18 mouse cellular contexts compared by ENCODE assay signal in genomic region chr13:92632550-92632949, GRCm38 (mm10). TPM values are rescaled to one million over a fixed set of nuclear protein-coding genes. Genes with fewer than 3 reads are reported as not detected.
DNase-seq lines count a peak whose midpoint lies in the region; ATAC-seq lines count a peak whose summit lies in the region.
"Had no signal": no experiment of that assay in that cellular context is flagged by ENCODE, and none has a peak within 500 bp of the region (broad histone marks: within the 10 kb centered on the region; RNA-seq: fewer than 3 reads in every experiment).

No protein-coding gene starts in this region.

- no peak for ATAC-seq in liver, embryonic 12.5 days
- ATAC-seq in neural tube, embryonic 12.5 days (ENCODE audit: low FRiP score, low read depth): no peak
- no peak for ATAC-seq in neural tube, embryonic 15.5 days (ENCODE audit: low FRiP score)
- no peak for ATAC-seq in erythroid progenitor cell, adult 5-6 weeks (replicated peaks; ENCODE audit: low FRiP score, poor library complexity, severe bottlenecking)
- ATAC-seq: intestine, embryonic 16.5 days; liver, postnatal 0 days had no signal

- H3K4me3 ChIP-seq in liver, embryonic 12.5 days: no peak overlapping the region
- no peak overlapping the region for H3K4me3 ChIP-seq in neural tube, embryonic 12.5 days
- H3K4me3 ChIP-seq in neural tube, embryonic 15.5 days (replicated peaks): no peak overlapping the region

- WGBS in liver, embryonic 12.5 days (ENCODE audit: insufficient replicate concordance): 53% methylated on average over 4 of the region's 4 CpGs
- 42% methylated on average over 4 of the region's 4 CpGs for WGBS in neural tube, embryonic 12.5 days
- 45% methylated on average over 4 of the region's 4 CpGs for WGBS in neural tube, embryonic 15.5 days

- no peak overlapping the region for H3K9ac ChIP-seq in liver, embryonic 12.5 days
- H3K9ac ChIP-seq in neural tube, embryonic 12.5 days: 0 out of 2 replicates have a peak overlapping the region, but pooled peaks have one; percentile 6
- H3K9ac ChIP-seq in neural tube, embryonic 15.5 days (replicated peaks): no peak overlapping the region
- H3K9ac ChIP-seq: liver, postnatal 0 days had no signal

- peak overlapping the region; percentile 27; the same call in 1 of the 2 replicates for H3K27ac ChIP-seq in liver, embryonic 12.5 days
- H3K27ac ChIP-seq in neural tube, embryonic 12.5 days: no peak overlapping the region
- H3K27ac ChIP-seq in neural tube, embryonic 15.5 days (replicated peaks): no peak overlapping the region

- H3K9me3 ChIP-seq in liver, embryonic 12.5 days (replicated peaks): 0 out of 2 replicates have a peak, but pooled peaks cover 6% of the 10 kb centered on the region
- peaks cover 10% of the 10 kb centered on the region; the same call in 1 of the 2 replicates for H3K9me3 ChIP-seq in neural tube, embryonic 12.5 days
- no peaks in the 10 kb centered on the region for H3K9me3 ChIP-seq in neural tube, embryonic 15.5 days (replicated peaks)

- intact Hi-C loops in heart, postnatal 36 days (cut with DNase I): no loop called here

- peaks cover 98% of the 10 kb centered on the region for H3K4me1 ChIP-seq in liver, embryonic 12.5 days
- peaks cover 44% of the 10 kb centered on the region for H3K4me1 ChIP-seq in neural tube, embryonic 12.5 days
- H3K4me1 ChIP-seq in neural tube, embryonic 15.5 days: peaks cover 39% of the 10 kb centered on the region

- H3K27me3 ChIP-seq in liver, embryonic 12.5 days (replicated peaks): no peaks in the 10 kb centered on the region
- H3K27me3 ChIP-seq in neural tube, embryonic 12.5 days (replicated peaks): no peaks in the 10 kb centered on the region
- H3K27me3 ChIP-seq in neural tube, embryonic 15.5 days (replicated peaks): no peaks in the 10 kb centered on the region

- no peak overlapping the region for H3K4me2 ChIP-seq in liver, embryonic 12.5 days
- H3K4me2 ChIP-seq in neural tube, embryonic 12.5 days (replicated peaks): no peak overlapping the region
- no peak overlapping the region for H3K4me2 ChIP-seq in neural tube, embryonic 15.5 days

- H3K36me3 ChIP-seq in liver, embryonic 12.5 days: peaks cover 39% of the 10 kb centered on the region
- H3K36me3 ChIP-seq in neural tube, embryonic 12.5 days: peaks cover 7% of the 10 kb centered on the region
- peaks cover 5% of the 10 kb centered on the region for H3K36me3 ChIP-seq in neural tube, embryonic 15.5 days

- DNase-seq in heart, adult 11 months: peak; percentile 53
- no peak for DNase-seq in heart, postnatal 36 days
- DNase-seq in liver: no peak
- DNase-seq: gastrocnemius, postnatal 10 days; kidney, postnatal 25 days; liver, postnatal 0 days; right cerebral cortex, postnatal 4 days; thymus, adult 18-20 months had no signal

RNA-seq across cellular contexts. Expression of gene Serinc5, which starts 21.7 kb away (rescaled TPM):
- total RNA-seq in heart, postnatal 36 days (2021): 10 to 100 TPM; 15.4 to 18.5 TPM
- 26.7 and 27.6 TPM in 2 replicates for polyA plus RNA-seq in liver, embryonic 12.5 days (2016; fragmentation: Nextera tagmentation; extraction: Ambion mirVana)
- 23.4 and 27.9 TPM in 2 replicates for polyA plus RNA-seq in neural tube, embryonic 12.5 days (2016; fragmentation: Nextera tagmentation; extraction: Ambion mirVana)
- polyA plus RNA-seq in neural tube, embryonic 15.5 days (2015; fragmentation: Nextera tagmentation; extraction: Ambion mirVana): 16.1 and 16.6 TPM in 2 replicates
- 33.5 and 56.6 TPM in 2 replicates for total RNA-seq in erythroid progenitor cell, adult 5-6 weeks (2015; ENCODE audit: low replicate concordance)
- 44.0 and 54.7 TPM in 2 replicates for total RNA-seq in erythroid progenitor cell, adult 5-6 weeks (2017; ENCODE audit: low replicate concordance)

RNA-seq across cellular contexts. Expression of gene Spz1, which starts 56.6 kb away (rescaled TPM):
- total RNA-seq in heart, postnatal 36 days (2021): not detected
- not detected in 2 replicates for polyA plus RNA-seq in liver, embryonic 12.5 days (2016; fragmentation: Nextera tagmentation; extraction: Ambion mirVana)
- polyA plus RNA-seq in neural tube, embryonic 12.5 days (2016; fragmentation: Nextera tagmentation; extraction: Ambion mirVana): not detected in 2 replicates
- not detected in 2 replicates for polyA plus RNA-seq in neural tube, embryonic 15.5 days (2015; fragmentation: Nextera tagmentation; extraction: Ambion mirVana)
- total RNA-seq in erythroid progenitor cell, adult 5-6 weeks (2015; ENCODE audit: low replicate concordance): not detected in 2 replicates
- not detected in 2 replicates for total RNA-seq in erythroid progenitor cell, adult 5-6 weeks (2017; ENCODE audit: low replicate concordance)
- total RNA-seq: gastrocnemius, postnatal 10 days; heart, adult 8-10 months; heart, postnatal 14 days; layer of hippocampus, postnatal 10 days had no signal
- polyA plus RNA-seq: embryonic facial prominence, embryonic 11.5 days; intestine, embryonic 16.5 days; limb, embryonic 11.5 days; liver, postnatal 0 days had no signal
